Mouse (Mus musculus) kidney, adult 2 months (tissue): ENCODE data around the gene Nabp2. TPM values are rescaled to one million over a fixed set of nuclear protein-coding genes. Genes with fewer than 3 reads are reported as not detected.
A peak's percentile ranks its signal among the peaks of the same experiment; 100 is the strongest.

Source experiments
- DNase-seq: peaks from one replicate; pipeline ENCODE4 v3.0.0; 2021
- H3K27ac ChIP-seq: fragments of 200-500 bp; 2 replicates; pipeline ENCODE4 v1.5.1; 2012; ENCODE audit warnings: low read depth, low read length, control low read depth, inconsistent platforms; ENCODE audit not compliant: insufficient read depth
- H3K27me3 ChIP-seq: fragments of 200-500 bp; replicated peaks from 2 replicates; pipeline ENCODE4 v1.6.1; 2012; ENCODE audit warnings: mild to moderate bottlenecking, moderate library complexity, low read length, inconsistent platforms; ENCODE audit not compliant: control insufficient read depth, insufficient read depth
- H3K36me3 ChIP-seq: fragments of 200-500 bp; 2 replicates; pipeline ENCODE4 v1.6.1; 2012; ENCODE audit warnings: mild to moderate bottlenecking, moderate library complexity, low read length, inconsistent platforms; ENCODE audit not compliant: control insufficient read depth, insufficient read depth
- H3K4me1 ChIP-seq: fragments of 200-500 bp; 2 replicates; pipeline ENCODE4 v1.6.1; 2011; ENCODE audit warnings: low read length; ENCODE audit not compliant: control insufficient read depth, insufficient read depth
- H3K4me3 ChIP-seq: fragments of 200-500 bp; 2 replicates; pipeline ENCODE4 v1.5.1; 2011; ENCODE audit warnings: mild to moderate bottlenecking, low read depth, low read length, control low read depth; ENCODE audit not compliant: insufficient read depth
- CTCF ChIP-seq: fragments of 200-500 bp; conservative IDR thresholded peaks from 2 replicates; pipeline ENCODE4 v1.5.1; 2011; ENCODE audit warnings: low read depth, mild to moderate bottlenecking, control low read depth, low read length, moderate library complexity, mixed read lengths; ENCODE audit not compliant: insufficient read depth, insufficient read length
- POLR2A ChIP-seq: fragments of 200-500 bp; IDR thresholded peaks from one replicate; pipeline ENCODE4 v1.6.1; 2011; ENCODE audit warnings: low read depth, low read length, control low read depth
- WGBS: fragments of 180-500 bp; shearing (Covaris S2); methylation state at CpG from one replicate; pipeline ENCODE4 v1.1.7; 2018; 5-methylcytosine and 5-hydroxymethylcytosine counted together
- polyA plus RNA-seq: library from polyadenylated mRNA; depleted of rRNA; stranded (reverse); fragments of >200 nt; gene quantifications from 2 replicates; pipeline ENCODE4 v1.2.3, GENCODE M21; 2012

The Nabp2 gene
- polyA plus RNA-seq, 1 experiment: 37.8 TPM

GRCm38 (mm10) chr10:128440407-128440806 lies 29.1 kb upstream of the Nabp2 start:
- DNase-seq: peak; percentile 47
- peak overlapping the region; percentile 69; the same call in 1 of the 2 replicates for H3K27ac ChIP-seq
- WGBS: 22% methylated on average over 10 of the region's 10 CpGs

GRCm38 (mm10) chr10:128438675-128439279 lies 27.5 kb upstream of the Nabp2 start:
- Histone ChIP-seq H3K27ac (peak overlapping the region; percentile 54; the same call in 1 of the 2 replicates), H3K4me3 (no peak overlapping the region), H3K4me1 (peaks cover 9% of the 10 kb centered on the region), H3K36me3 (peaks cover 8% of the 10 kb centered on the region; the same call in 1 of the 2 replicates), H3K27me3 (no peaks in the 10 kb centered on the region)
- TF ChIP-seq CTCF (no peak), POLR2A (no peak)
- peak; percentile 43 for DNase-seq
- 50% methylated on average over 10 of the region's 10 CpGs for WGBS

More at GRCm38 (mm10) chr10:128440407-128440806, 29.1 kb upstream of the Nabp2 start:
- Histone ChIP-seq H3K4me1 (peaks cover under 1% of the 10 kb centered on the region), H3K36me3 (peaks cover 8% of the 10 kb centered on the region; the same call in 1 of the 2 replicates), H3K27me3 (no peaks in the 10 kb centered on the region), H3K4me3 (no peak overlapping the region)
- TF ChIP-seq POLR2A: no peak
- peak; percentile 61 for TF ChIP-seq CTCF

GRCm38 (mm10) chr10:128436376-128436775 lies 25.1 kb upstream of the Nabp2 start:
- 70% methylated on average over 8 of the region's 8 CpGs for WGBS
- Histone ChIP-seq H3K27me3 (no peaks in the 10 kb centered on the region), H3K4me1 (peaks cover 9% of the 10 kb centered on the region), H3K27ac (no peak overlapping the region), H3K4me3 (no peak overlapping the region), H3K36me3 (peaks cover 8% of the 10 kb centered on the region; the same call in 1 of the 2 replicates)
- DNase-seq: no peak
- TF ChIP-seq CTCF: no peak
- TF ChIP-seq POLR2A: no peak

GRCm38 (mm10) chr10:128435873-128436272 lies 24.6 kb upstream of the Nabp2 start:
- Histone ChIP-seq H3K27ac (no peak overlapping the region), H3K4me1 (peaks cover 9% of the 10 kb centered on the region), H3K4me3 (no peak overlapping the region), H3K36me3 (peaks cover 8% of the 10 kb centered on the region; the same call in 1 of the 2 replicates), H3K27me3 (no peaks in the 10 kb centered on the region)
- WGBS: 27% methylated on average over 5 of the region's 5 CpGs
- no peak for DNase-seq
- TF ChIP-seq POLR2A (no peak), CTCF (no peak)

- H3K27me3 ChIP-seq: no peaks in the 10 kb centered on the region
- H3K4me1 ChIP-seq: peaks cover 9% of the 10 kb centered on the region
- no peak overlapping the region for H3K27ac ChIP-seq
- peak; percentile 95 for DNase-seq
- 29% methylated on average over 17 of the region's 17 CpGs for WGBS
- TF ChIP-seq CTCF (no peak), POLR2A (no peak)
- no peak overlapping the region for H3K4me3 ChIP-seq
- H3K36me3 ChIP-seq: peaks cover 8% of the 10 kb centered on the region; the same call in 1 of the 2 replicates
These were observed 24.0 kb upstream of the Nabp2 start for GRCm38 (mm10) chr10:128435186-128435823.

- Histone ChIP-seq H3K4me1 (peaks cover 9% of the 10 kb centered on the region), H3K4me3 (no peak overlapping the region), H3K27ac (peak overlapping the region; percentile 18; the same call in 1 of the 2 replicates), H3K36me3 (peaks cover 8% of the 10 kb centered on the region; the same call in 1 of the 2 replicates), H3K27me3 (no peaks in the 10 kb centered on the region)
- TF ChIP-seq POLR2A (no peak), CTCF (no peak)
- WGBS: 49% methylated on average over 10 of the region's 10 CpGs
- DNase-seq: peak; percentile 16
These were observed 23.4 kb upstream of the Nabp2 start for GRCm38 (mm10) chr10:128434681-128435080.

GRCm38 (mm10) chr10:128433417-128433816 lies 22.1 kb upstream of the Nabp2 start:
- 72% methylated on average over 2 of the region's 2 CpGs for WGBS
- Histone ChIP-seq H3K36me3 (peaks cover 8% of the 10 kb centered on the region; the same call in 1 of the 2 replicates), H3K27me3 (no peaks in the 10 kb centered on the region), H3K4me3 (no peak overlapping the region), H3K27ac (no peak overlapping the region), H3K4me1 (peaks cover 9% of the 10 kb centered on the region)
- TF ChIP-seq CTCF: no peak
- TF ChIP-seq POLR2A: no peak
- DNase-seq: no peak
